Mouse (Mus musculus): ENCODE data around the gene Hirip3. TPM values are rescaled to one million over a fixed set of nuclear protein-coding genes. Genes with fewer than 3 reads are reported as not detected.
"Not testable (repeated sequence)": the region's sequence is repeated elsewhere in the genome, so short reads cannot be mapped to it uniquely, and the experiment has no call there.

The Hirip3 gene
- total RNA-seq, 2 experiments from 2014 or later = 10.3 to 13.8 TPM

DNA sequence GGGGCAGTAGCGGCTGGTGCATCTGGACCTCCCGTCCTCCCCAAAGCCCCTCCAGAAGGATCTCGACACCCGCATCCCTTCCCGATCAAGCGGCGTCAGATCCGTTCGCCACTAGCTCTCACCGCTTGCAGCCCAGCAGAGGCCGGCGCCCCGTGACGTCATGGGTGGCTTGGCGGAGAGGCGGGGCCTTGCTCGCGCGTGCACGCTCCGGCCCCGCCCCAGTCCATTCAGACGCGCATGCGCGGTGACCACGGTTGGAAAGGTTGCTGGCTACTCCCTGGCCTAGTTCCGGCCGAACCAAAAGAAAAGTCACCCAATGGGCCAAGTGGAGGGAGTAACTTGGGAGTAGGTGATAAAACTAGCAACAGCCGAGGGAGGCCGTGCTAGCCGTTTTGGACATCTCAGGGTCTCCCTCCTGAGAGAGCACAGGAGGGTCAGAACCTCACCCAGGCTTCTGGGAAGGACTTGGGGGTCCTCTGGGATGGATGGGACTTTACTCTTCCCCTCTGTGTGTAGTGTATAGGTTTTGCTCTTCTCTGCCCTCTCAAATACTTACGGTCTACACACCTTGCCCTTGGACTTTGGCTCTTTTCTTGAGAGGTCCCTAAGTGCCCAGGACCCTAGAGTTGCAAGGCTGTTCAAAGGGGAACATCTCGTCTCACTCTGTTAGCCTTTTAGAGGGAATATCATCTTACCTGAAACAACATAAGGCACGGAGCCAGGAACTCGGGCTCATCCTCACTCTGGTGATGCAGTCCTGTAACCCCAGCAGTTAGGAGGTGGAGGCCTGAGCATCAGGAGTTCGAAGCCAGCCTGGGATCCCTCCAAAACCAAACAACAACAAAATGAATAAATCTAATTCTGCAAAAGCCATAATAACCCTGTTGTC, 36.6 kb downstream of the Hirip3 start:
- intact Hi-C loops (cut with DNase I) = no loop called here
- peak; percentile 98 to 99 for DNase-seq

DNA sequence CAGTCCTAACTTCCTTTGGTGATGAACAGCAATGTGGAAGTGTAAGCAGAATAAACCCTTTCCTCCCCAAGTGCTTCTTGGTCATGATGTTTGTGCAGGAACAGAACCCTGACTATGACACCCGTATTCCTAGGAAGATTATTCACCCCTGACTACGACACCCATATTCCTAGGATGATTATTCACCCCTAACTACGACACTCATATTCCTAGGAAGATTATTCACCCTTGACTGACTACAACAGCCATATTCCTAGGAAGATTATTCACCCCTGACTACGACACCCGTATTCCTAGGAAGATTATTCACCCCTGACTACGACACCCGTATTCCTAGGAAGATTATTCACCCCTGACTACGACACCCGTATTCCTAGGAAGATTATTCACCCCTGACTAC, 38.0 kb downstream of the Hirip3 start:
- intact Hi-C loops (cut with DNase I); DNase-seq: not testable (repeated sequence)

- intact Hi-C loops (cut with DNase I) = no loop called here
- DNase-seq = no peak
These were observed 43.8 kb downstream of the Hirip3 start for GRCm38 (mm10) chr7:126905590-126905989.

- no peak for DNase-seq
- intact Hi-C loops (cut with DNase I) = loop anchor here (5.0 kb wide), 1 partner anchor 142 kb away; no protein-coding TSS in a partner anchor
These were observed 53.1 kb downstream of the Hirip3 start for GRCm38 (mm10) chr7:126914844-126915243.

Other genes starting within 250 kb of the Hirip3 start
- 10 to 100 TPM in 1 of 2 experiments, 1 to 10 TPM in 1; 7.2 to 10.5 TPM for gene Nupr1, start 231.1 kb upstream of the Hirip3 start, total RNA-seq (2021)
- gene Sgf29, start 212.7 kb upstream of the Hirip3 start, total RNA-seq (2021) = 10 to 100 TPM; 26.0 to 32.0 TPM
- 10 to 100 TPM; 12.0 to 32.5 TPM for gene Sult1a1, start 185.5 kb upstream of the Hirip3 start, total RNA-seq (2021)
- gene Bola2, start 166.6 kb upstream of the Hirip3 start, total RNA-seq (2021) = 10 to 100 TPM; 50.7 to 59.8 TPM
- 1 to 10 TPM; 6.1 to 8.0 TPM for gene Slx1b, start 166.2 kb upstream of the Hirip3 start, total RNA-seq (2021)
- 10 to 100 TPM; 12.7 to 14.6 TPM for gene Coro1a, start 154.2 kb upstream of the Hirip3 start, total RNA-seq (2021)
- 100 to 1,000 TPM in 1 of 2 experiments, 10 to 100 TPM in 1; 97.7 to 103 TPM for gene Mapk3, start 102.4 kb upstream of the Hirip3 start, total RNA-seq (2021)
- 1 to 10 TPM; 3.6 to 4.6 TPM for gene Gdpd3, start 95.6 kb upstream of the Hirip3 start, total RNA-seq (2021)
- 10 to 100 TPM; 61.9 to 71.7 TPM for gene Ypel3, start 85.0 kb upstream of the Hirip3 start, total RNA-seq (2021)
- gene Tbx6, start 80.5 kb upstream of the Hirip3 start, total RNA-seq (2021) = under 1 TPM; 0.29 to 0.35 TPM
- 10 to 100 TPM; 53.2 to 58.2 TPM for gene Ppp4c, start 69.5 kb upstream of the Hirip3 start, total RNA-seq (2021)
- 10 to 100 TPM; 10.1 to 11.0 TPM for gene Fam57b, start 64.3 kb upstream of the Hirip3 start, total RNA-seq (2021)
- not detected for gene 4930451I11Rik, start 30.3 kb upstream of the Hirip3 start, total RNA-seq (2021)
- not detected for gene Doc2a, start 14.6 kb upstream of the Hirip3 start, total RNA-seq (2021)
- 10 to 100 TPM; 23.8 to 30.0 TPM for gene Ino80e, start 405 bp downstream of the Hirip3 start, total RNA-seq (2021)
- 10 to 100 TPM; 65.6 to 65.7 TPM for gene Taok2, start 22.7 kb downstream of the Hirip3 start, total RNA-seq (2021)
- gene Tmem219, start 60.9 kb downstream of the Hirip3 start, total RNA-seq (2021) = 10 to 100 TPM; 16.3 to 17.6 TPM
- gene Kctd13, start 66.9 kb downstream of the Hirip3 start, total RNA-seq (2021) = 1 to 10 TPM; 7.7 to 9.7 TPM
- not detected for gene Asphd1, start 87.6 kb downstream of the Hirip3 start, total RNA-seq (2021)
- 10 to 100 TPM; 23.3 to 30.4 TPM for gene Sez6l2, start 88.6 kb downstream of the Hirip3 start, total RNA-seq (2021)
- gene Cdipt, start 113.9 kb downstream of the Hirip3 start, total RNA-seq (2021) = 10 to 100 TPM; 73.8 to 82.0 TPM
- gene Cdiptos, start 114.1 kb downstream of the Hirip3 start, total RNA-seq (2021) = under 1 TPM; 0.47 to 0.84 TPM
- 10 to 100 TPM; 45.3 to 50.1 TPM for gene Mvp, start 152.6 kb downstream of the Hirip3 start, total RNA-seq (2021)
- not detected for gene Pagr1b, start 154.5 kb downstream of the Hirip3 start, total RNA-seq (2021)
- 10 to 100 TPM in 1 of 2 experiments, 1 to 10 TPM in 1; 6.4 to 19.6 TPM for gene Pagr1a, start 155.4 kb downstream of the Hirip3 start, total RNA-seq (2021)
- gene Gm42742, start 159.1 kb downstream of the Hirip3 start, total RNA-seq (2021) = 10 to 100 TPM; 19.0 to 27.2 TPM
- 1 to 10 TPM; 1.0 to 2.3 TPM for gene Prrt2, start 159.2 kb downstream of the Hirip3 start, total RNA-seq (2021)
- gene Maz, start 165.1 kb downstream of the Hirip3 start, total RNA-seq (2021) = 100 to 1,000 TPM; 106 to 113 TPM
- gene Kif22, start 180.5 kb downstream of the Hirip3 start, total RNA-seq (2021) = 10 to 100 TPM; 15.3 to 17.6 TPM
- gene Zg16, start 225.4 kb downstream of the Hirip3 start, total RNA-seq (2021) = not detected
- gene AI467606, start 229.4 kb downstream of the Hirip3 start, total RNA-seq (2021) = 1 to 10 TPM in 1 of 2 experiments, under 1 TPM in 1; 0.94 to 1.5 TPM